Mouse (Mus musculus) heart, postnatal 0 days (tissue): ENCODE measurements around the gene Gzmm.

Experiments
- CTCF ChIP-seq: IDR thresholded peaks from 2 replicates; pipeline ENCODE4 v1.5.1; 2016; ENCODE audit warnings: antibody characterized with exemption, control low read depth, low read depth
- EP300 ChIP-seq: IDR thresholded peaks from 2 replicates; pipeline ENCODE4 v1.6.1; 2016; ENCODE audit warnings: antibody characterized with exemption, low read depth

GRCm38 (mm10) chr10:79738259-79738658 lies 49.4 kb downstream of the Gzmm start:
- TF ChIP-seq CTCF, result peak; percentile 38
- TF ChIP-seq EP300, result no peak
